Mouse (Mus musculus) adrenal gland, postnatal 4 days (tissue): ENCODE results near the gene Olfr544. TPM values are rescaled to one million over a fixed set of nuclear protein-coding genes. Genes with fewer than 3 reads are reported as not detected.
"Not testable (repeated sequence)": the region's sequence is repeated elsewhere in the genome, so short reads cannot be mapped to it uniquely, and the experiment has no call there.

Experiments used
- DNase-seq, 2 experiments: peaks; one replicate each; pipeline ENCODE4 v3.0.0; 2021 to 2022; ENCODE audit warnings: low spot score in 2 of 2, mixed read lengths in 2 of 2
- long read RNA-seq, 2 experiments: library from polyadenylated mRNA; stranded (forward); transcript quantifications; one replicate each; pipeline ENCODE4 v2.0.0; 2021
- total RNA-seq, 2 experiments: library from RNA; stranded (reverse); gene quantifications; 2 replicates each; pipeline ENCODE4 v1.2.3; 2021

Gene Olfr544
- not detected for total RNA-seq
- long read RNA-seq, experiment 1 = 0 reads
- long read RNA-seq, experiment 2 = 0 reads

GRCm38 (mm10) chr7:102488161-102488560, at the start of gene Olfr544:
TSS of gene Olfr544 (minus strand) at chr7:102488313.
- DNase-seq = no peak

- DNase-seq = no peak
Observed at GRCm38 (mm10) chr7:102534449-102534848, 46.3 kb upstream of the Olfr544 start, which contains the start of gene Olfr547. TSS of gene Olfr547 (plus strand) at chr7:102534749.

GRCm38 (mm10) chr7:102529052-102529451, 40.9 kb upstream of the Olfr544 start:
- DNase-seq = no peak

- no peak for DNase-seq
Observed at GRCm38 (mm10) chr7:102517051-102517335, 28.9 kb upstream of the Olfr544 start.

- DNase-seq = no peak
Observed at GRCm38 (mm10) chr7:102516261-102517050, 28.3 kb upstream of the Olfr544 start.

GRCm38 (mm10) chr7:102514144-102514543, 26.0 kb upstream of the Olfr544 start:
- no peak for DNase-seq

- peak; percentile 78 to 82 for DNase-seq
Observed at GRCm38 (mm10) chr7:102512814-102513435, 24.8 kb upstream of the Olfr544 start.

- no peak for DNase-seq
Observed at GRCm38 (mm10) chr7:102511927-102512326, 23.8 kb upstream of the Olfr544 start.

- DNase-seq = no peak
Observed at GRCm38 (mm10) chr7:102509726-102510125, 21.6 kb upstream of the Olfr544 start.

- DNase-seq = no peak
Observed at GRCm38 (mm10) chr7:102508666-102509065, 20.6 kb upstream of the Olfr544 start.

- no peak for DNase-seq
Observed at GRCm38 (mm10) chr7:102508066-102508465, 20.0 kb upstream of the Olfr544 start.

- peak in 1 of 2 experiments; percentile 37 for DNase-seq
Observed at GRCm38 (mm10) chr7:102506848-102507247, 18.7 kb upstream of the Olfr544 start.

- no peak for DNase-seq
Observed at GRCm38 (mm10) chr7:102501986-102502385, 13.9 kb upstream of the Olfr544 start.

GRCm38 (mm10) chr7:102499473-102499872, 11.4 kb upstream of the Olfr544 start, which contains the start of gene Olfr545:
TSS of gene Olfr545 (minus strand) at chr7:102499573.
- no peak for DNase-seq

GRCm38 (mm10) chr7:102494416-102494815, 6.3 kb upstream of the Olfr544 start:
- DNase-seq = not testable (repeated sequence)

GRCm38 (mm10) chr7:102486105-102486504, 2.0 kb downstream of the Olfr544 start:
- DNase-seq = no peak

- not testable (repeated sequence) for DNase-seq
Observed at GRCm38 (mm10) chr7:102484766-102485165, 3.3 kb downstream of the Olfr544 start.

GRCm38 (mm10) chr7:102483665-102484064, 4.4 kb downstream of the Olfr544 start:
- DNase-seq = no peak

GRCm38 (mm10) chr7:102481579-102481978, 6.5 kb downstream of the Olfr544 start, which contains the start of gene Olfr543:
TSS of gene Olfr543 (minus strand) at chr7:102481679.
- no peak for DNase-seq

- DNase-seq = no peak
Observed at GRCm38 (mm10) chr7:102480821-102481220, 7.3 kb downstream of the Olfr544 start.

- peak in 1 of 2 experiments; percentile 36 for DNase-seq
Observed at GRCm38 (mm10) chr7:102479368-102480078, 8.6 kb downstream of the Olfr544 start.

- DNase-seq = no peak
Observed at GRCm38 (mm10) chr7:102478926-102479325, 9.2 kb downstream of the Olfr544 start.
